Mouse (Mus musculus) heart, embryonic 12.5 days (tissue): ENCODE data around the gene Tmem210. TPM values are rescaled to one million over a fixed set of nuclear protein-coding genes. Genes with fewer than 3 reads are reported as not detected.

Experiments used
- ATAC-seq: fragments of 200-750 bp; cut with Nextera tagmentation; 2 replicates; pipeline ENCODE4 v1.8.0; 2017; ENCODE audit warnings: moderate TSS enrichment, moderate library complexity; ENCODE audit not compliant: insufficient number of reproducible peaks, low FRiP score
- H3K27ac ChIP-seq: fragments of 300-500 bp; sonication (generic); 2 replicates; pipeline ENCODE4 v1.5.1; 2016; ENCODE audit warnings: mild to moderate bottlenecking, moderate library complexity; ENCODE audit not compliant: poor library complexity, severe bottlenecking
- H3K27me3 ChIP-seq: fragments of 300-500 bp; sonication (generic); replicated peaks from 2 replicates; pipeline ENCODE4 v1.6.1; 2016; ENCODE audit warnings: mild to moderate bottlenecking, moderate library complexity
- H3K36me3 ChIP-seq: fragments of 300-500 bp; sonication (generic); 2 replicates; pipeline ENCODE4 v1.6.1; 2016; ENCODE audit warnings: mild to moderate bottlenecking, moderate library complexity
- H3K4me1 ChIP-seq: fragments of 300-500 bp; sonication (generic); replicated peaks from 2 replicates; pipeline ENCODE4 v1.6.1; 2016; ENCODE audit warnings: mild to moderate bottlenecking
- H3K4me2 ChIP-seq: fragments of 300-500 bp; sonication (generic); 2 replicates; pipeline ENCODE4 v1.6.1; 2016; ENCODE audit warnings: mild to moderate bottlenecking, moderate library complexity
- H3K4me3 ChIP-seq: fragments of 300-500 bp; sonication (generic); 2 replicates; pipeline ENCODE4 v1.5.1; 2016; ENCODE audit warnings: mild to moderate bottlenecking
- H3K9ac ChIP-seq: fragments of 300-500 bp; sonication (generic); 2 replicates; pipeline ENCODE4 v1.6.1; 2016; ENCODE audit warnings: mild to moderate bottlenecking, moderate library complexity
- H3K9me3 ChIP-seq: fragments of 300-500 bp; sonication (generic); replicated peaks from 2 replicates; pipeline ENCODE4 v1.6.1; 2016; ENCODE audit warnings: mild to moderate bottlenecking, moderate library complexity
- WGBS: fragments of 180-500 bp; shearing (Covaris S2); methylation state at CpG from one replicate; pipeline ENCODE4 v1.1.7; 2016; 5-methylcytosine and 5-hydroxymethylcytosine counted together
- polyA plus RNA-seq: library from polyadenylated mRNA; unstranded; fragments of >200 nt; fragmentation: Nextera tagmentation; extraction: Ambion mirVana; gene quantifications from 2 replicates; pipeline ENCODE4 v1.2.1, GENCODE M21; 2016

The Tmem210 gene
- polyA plus RNA-seq, 1 experiment from 2014 or later = not detected

GRCm38 (mm10) chr2:25286837-25287636 lies 908 bp upstream of the Tmem210 start:
- no peak overlapping the region for H3K4me3 ChIP-seq
- H3K9me3 ChIP-seq = no peaks in the 10 kb centered on the region
- WGBS = 45% methylated on average over 7 of the region's 7 CpGs
- ATAC-seq = no peak
- H3K9ac ChIP-seq = no peak overlapping the region
- H3K4me2 ChIP-seq = no peak overlapping the region
- H3K4me1 ChIP-seq = peaks cover 39% of the 10 kb centered on the region
- H3K27me3 ChIP-seq = peaks cover 56% of the 10 kb centered on the region
- H3K36me3 ChIP-seq = peaks cover 43% of the 10 kb centered on the region
- H3K27ac ChIP-seq = no peak overlapping the region

- Histone ChIP-seq H3K9me3 (no peaks in the 10 kb centered on the region), H3K36me3 (peaks cover 26% of the 10 kb centered on the region), H3K4me1 (peaks cover 45% of the 10 kb centered on the region), H3K27ac (no peak overlapping the region), H3K9ac (no peak overlapping the region), H3K4me3 (no peak overlapping the region), H3K4me2 (no peak overlapping the region), H3K27me3 (peaks cover 74% of the 10 kb centered on the region)
- WGBS = 79% methylated on average over 7 of the region's 7 CpGs
- no peak for ATAC-seq
Measured at GRCm38 (mm10) chr2:25288734-25289345, 895 bp downstream of the Tmem210 start.

GRCm38 (mm10) chr2:25289651-25290050 lies 1.7 kb downstream of the Tmem210 start, which contains the start of gene Lrrc26:
Lrrc26 (plus strand) TSS chr2:25289915.
- Histone ChIP-seq H3K27ac (no peak within 1 kb of the TSS), H3K27me3 (peaks cover 83% of the 10 kb centered on the region), H3K4me3 (peak within 1 kb of the TSS; percentile 22), H3K36me3 (peaks cover 17% of the 10 kb centered on the region), H3K4me1 (peaks cover 45% of the 10 kb centered on the region), H3K9me3 (no peaks in the 10 kb centered on the region), H3K9ac (no peak within 1 kb of the TSS; the same call in 1 of the 2 replicates), H3K4me2 (peak within 1 kb of the TSS; percentile 52)
- WGBS = 16% methylated on average over 11 of the region's 11 CpGs
- ATAC-seq = no peak

GRCm38 (mm10) chr2:25290101-25290815 lies 2.3 kb downstream of the Tmem210 start:
- H3K27me3 ChIP-seq = peaks cover 89% of the 10 kb centered on the region
- peak overlapping the region; percentile 52 for H3K4me2 ChIP-seq
- H3K36me3 ChIP-seq = peaks cover 11% of the 10 kb centered on the region
- peaks cover 45% of the 10 kb centered on the region for H3K4me1 ChIP-seq
- no peak for ATAC-seq
- no peaks in the 10 kb centered on the region for H3K9me3 ChIP-seq
- H3K4me3 ChIP-seq = peak overlapping the region; percentile 22
- no peak overlapping the region for H3K9ac ChIP-seq
- 2% methylated on average over 54 of the region's 54 CpGs for WGBS
- H3K27ac ChIP-seq = no peak overlapping the region

- no peak overlapping the region; the same call in 1 of the 2 replicates for H3K9ac ChIP-seq
- 1% methylated on average over 18 of the region's 18 CpGs for WGBS
- peak overlapping the region; percentile 22 for H3K4me3 ChIP-seq
- peaks cover 94% of the 10 kb centered on the region for H3K27me3 ChIP-seq
- H3K36me3 ChIP-seq = peaks cover 6% of the 10 kb centered on the region
- no peak for ATAC-seq
- H3K27ac ChIP-seq = no peak overlapping the region
- no peaks in the 10 kb centered on the region for H3K9me3 ChIP-seq
- H3K4me1 ChIP-seq = peaks cover 45% of the 10 kb centered on the region
- H3K4me2 ChIP-seq = peak overlapping the region; percentile 52
Measured at GRCm38 (mm10) chr2:25290816-25291130, 2.8 kb downstream of the Tmem210 start.

- peaks cover 98% of the 10 kb centered on the region for H3K27me3 ChIP-seq
- 6% methylated on average over 32 of the region's 32 CpGs for WGBS
- H3K9ac ChIP-seq = 0 out of 2 replicates have a peak overlapping the region, but pooled peaks have one; percentile 52
- no peak for ATAC-seq
- H3K4me1 ChIP-seq = peaks cover 42% of the 10 kb centered on the region
- H3K4me2 ChIP-seq = peak overlapping the region; percentile 64
- H3K4me3 ChIP-seq = peak overlapping the region; percentile 41
- no peaks in the 10 kb centered on the region for H3K9me3 ChIP-seq
- H3K27ac ChIP-seq = no peak overlapping the region
- no peaks in the 10 kb centered on the region for H3K36me3 ChIP-seq
Measured at GRCm38 (mm10) chr2:25291184-25292053, 3.5 kb downstream of the Tmem210 start.

GRCm38 (mm10) chr2:25292054-25292544 lies 4.2 kb downstream of the Tmem210 start:
- Histone ChIP-seq H3K4me3 (peak overlapping the region; percentile 41), H3K36me3 (no peaks in the 10 kb centered on the region), H3K27ac (no peak overlapping the region), H3K9me3 (no peaks in the 10 kb centered on the region), H3K9ac (peak overlapping the region; percentile 52; the same call in 1 of the 2 replicates), H3K27me3 (peaks cover 99% of the 10 kb centered on the region), H3K4me2 (peak overlapping the region; percentile 64), H3K4me1 (peaks cover 35% of the 10 kb centered on the region)
- 6% methylated on average over 43 of the region's 43 CpGs for WGBS
- no peak for ATAC-seq

GRCm38 (mm10) chr2:25292856-25293255 lies 4.9 kb downstream of the Tmem210 start:
- peaks cover 100% of the 10 kb centered on the region for H3K27me3 ChIP-seq
- peaks cover 32% of the 10 kb centered on the region for H3K4me1 ChIP-seq
- ATAC-seq = no peak
- WGBS = 0% methylated on average over 1 of the region's 1 CpGs
- H3K4me3 ChIP-seq = no peak overlapping the region
- no peaks in the 10 kb centered on the region for H3K9me3 ChIP-seq
- H3K27ac ChIP-seq = no peak overlapping the region
- H3K4me2 ChIP-seq = peak overlapping the region; percentile 64
- no peak overlapping the region for H3K9ac ChIP-seq
- no peaks in the 10 kb centered on the region for H3K36me3 ChIP-seq

- Histone ChIP-seq H3K36me3 (no peaks in the 10 kb centered on the region), H3K27me3 (peaks cover 99% of the 10 kb centered on the region), H3K9ac (no peak overlapping the region), H3K4me1 (peaks cover 32% of the 10 kb centered on the region), H3K4me2 (no peak overlapping the region), H3K4me3 (no peak overlapping the region), H3K9me3 (no peaks in the 10 kb centered on the region), H3K27ac (no peak overlapping the region)
- no peak for ATAC-seq
- WGBS = 62% methylated on average over 9 of the region's 9 CpGs
Measured at GRCm38 (mm10) chr2:25293706-25294105, 5.8 kb downstream of the Tmem210 start.

- Histone ChIP-seq H3K4me2 (no peak overlapping the region), H3K27ac (no peak overlapping the region), H3K9ac (no peak overlapping the region), H3K27me3 (peaks cover 70% of the 10 kb centered on the region), H3K4me1 (peaks cover 6% of the 10 kb centered on the region), H3K36me3 (no peaks in the 10 kb centered on the region), H3K9me3 (no peaks in the 10 kb centered on the region), H3K4me3 (no peak overlapping the region)
- ATAC-seq = no peak
- WGBS = 57% methylated on average over 8 of the region's 8 CpGs
Measured at GRCm38 (mm10) chr2:25297093-25297492, 9.1 kb downstream of the Tmem210 start.
